Mouse (Mus musculus): ENCODE measurements around the gene Gdf15. TPM values are rescaled to one million over a fixed set of nuclear protein-coding genes. Genes with fewer than 3 reads are reported as not detected.

Gene Gdf15
- polyA plus RNA-seq, 1 experiment from 2014 or later = 1.3 TPM

DNA sequence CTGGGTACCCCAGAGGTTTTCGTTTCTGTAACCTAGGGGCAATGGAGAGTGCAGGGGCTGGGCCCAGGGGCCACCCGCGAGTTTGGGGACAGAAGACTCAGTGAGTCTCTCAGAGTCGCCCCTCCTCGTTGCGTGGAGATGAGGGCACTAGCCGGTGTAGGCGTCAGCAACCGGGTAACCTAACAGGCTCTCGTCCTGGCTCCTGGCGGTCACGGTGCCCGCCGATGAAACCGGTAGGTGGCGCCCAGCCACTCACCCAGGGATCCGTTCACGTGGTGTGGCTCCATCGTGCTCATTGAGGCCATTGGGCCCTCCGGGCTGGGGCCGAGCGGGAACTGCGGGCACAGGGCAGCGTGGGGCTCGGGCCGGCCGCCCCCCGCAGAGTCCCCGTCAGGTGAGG is 34.0 kb downstream of the Gdf15 start:
- DNase-seq (ENCODE audit: low spot score) = peak; percentile 84
- peak overlapping the region; percentile 38 for H3K4me3 ChIP-seq (ENCODE audit: low read depth, low read length)
- H3K36me3 ChIP-seq (ENCODE audit: insufficient read depth, low read length) = 0 out of 2 replicates have a peak, but pooled peaks cover 3% of the 10 kb centered on the region
- 0 out of 2 replicates have a peak overlapping the region, but pooled peaks have one; percentile 16 for H3K9ac ChIP-seq (replicated peaks; ENCODE audit: low read depth)
- no peak overlapping the region for H3K27ac ChIP-seq (ENCODE audit: low read length)
- H3K27me3 ChIP-seq (replicated peaks; ENCODE audit: insufficient read depth, low read length) = no peaks in the 10 kb centered on the region
- TF ChIP-seq CTCF (IDR thresholded peaks at IDR 0.05) (peak; percentile 89), EP300 (IDR thresholded peaks at IDR 0.05) (no peak)
- H3K4me2 ChIP-seq (replicated peaks; ENCODE audit: low read depth, low read length) = peak overlapping the region; percentile 78
- H3K9me3 ChIP-seq (ENCODE audit: low read length) = no peaks in the 10 kb centered on the region
- H3K4me1 ChIP-seq (ENCODE audit: insufficient read depth, low read depth, low read length) = peaks cover 24% of the 10 kb centered on the region
- ATAC-seq = peak; percentile 41
- WGBS = 14% methylated on average over 27 of the region's 29 CpGs

DNA sequence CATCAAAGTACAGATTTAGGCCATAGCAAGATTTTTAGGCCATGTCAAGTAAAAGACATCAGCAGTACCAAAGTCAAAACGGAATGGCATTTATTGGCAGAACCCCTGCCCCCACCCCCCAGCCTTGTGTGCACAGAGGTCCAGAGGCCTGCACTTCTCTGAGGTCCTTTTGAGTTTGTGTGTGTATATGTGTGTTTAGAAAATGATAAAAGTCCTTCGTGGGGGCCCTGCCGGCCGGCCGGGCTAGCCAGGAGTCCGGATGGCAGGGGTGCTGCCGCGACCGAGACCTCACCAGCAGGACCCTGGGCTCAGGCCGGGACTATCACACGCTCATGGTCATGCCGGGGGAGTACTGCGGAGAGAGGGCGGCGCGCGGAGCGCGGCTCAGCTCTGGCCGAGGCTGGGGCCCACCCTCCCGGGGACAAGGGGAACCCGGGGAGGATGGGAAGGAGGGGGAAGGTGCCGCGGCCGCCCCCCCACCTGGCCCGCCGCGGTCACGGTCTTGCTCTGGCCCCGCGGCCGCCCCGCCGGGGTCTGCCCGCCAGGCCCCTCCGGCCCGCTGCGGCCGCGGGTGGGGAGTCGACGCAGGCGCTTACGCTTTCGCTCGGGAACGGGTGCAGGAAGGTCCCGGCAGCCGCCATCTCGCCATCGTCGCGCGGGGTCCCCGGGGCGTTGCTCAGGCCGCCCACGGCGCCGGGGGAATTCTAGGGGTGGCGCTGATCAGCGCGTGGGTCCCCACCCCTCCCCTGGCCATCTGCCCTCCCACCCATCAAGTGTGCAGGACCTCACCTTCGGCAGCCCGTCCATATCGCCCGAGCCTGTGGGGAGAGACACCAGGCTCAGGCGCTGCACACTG is 34.6 kb downstream of the Gdf15 start:
- 26% methylated on average over 48 of the region's 68 CpGs for WGBS
- ATAC-seq (no peak), DNase-seq (ENCODE audit: low spot score) (peak; percentile 5)
- Histone ChIP-seq H3K4me1 (ENCODE audit: insufficient read depth, low read depth, low read length) (peaks cover 24% of the 10 kb centered on the region), H3K27me3 (replicated peaks; ENCODE audit: insufficient read depth, low read length) (no peaks in the 10 kb centered on the region), H3K4me3 (ENCODE audit: low read depth, low read length) (peak overlapping the region; percentile 38), H3K36me3 (ENCODE audit: insufficient read depth, low read length) (0 out of 2 replicates have a peak, but pooled peaks cover 3% of the 10 kb centered on the region), H3K4me2 (replicated peaks; ENCODE audit: low read depth, low read length) (peak overlapping the region; percentile 78), H3K9ac (replicated peaks; ENCODE audit: low read depth) (0 out of 2 replicates have a peak overlapping the region, but pooled peaks have one; percentile 16), H3K27ac (ENCODE audit: low read length) (no peak overlapping the region), H3K9me3 (ENCODE audit: low read length) (no peaks in the 10 kb centered on the region)
- no peak for TF ChIP-seq EP300 (IDR thresholded peaks at IDR 0.05)
- TF ChIP-seq CTCF (IDR thresholded peaks at IDR 0.05) = no peak

DNA sequence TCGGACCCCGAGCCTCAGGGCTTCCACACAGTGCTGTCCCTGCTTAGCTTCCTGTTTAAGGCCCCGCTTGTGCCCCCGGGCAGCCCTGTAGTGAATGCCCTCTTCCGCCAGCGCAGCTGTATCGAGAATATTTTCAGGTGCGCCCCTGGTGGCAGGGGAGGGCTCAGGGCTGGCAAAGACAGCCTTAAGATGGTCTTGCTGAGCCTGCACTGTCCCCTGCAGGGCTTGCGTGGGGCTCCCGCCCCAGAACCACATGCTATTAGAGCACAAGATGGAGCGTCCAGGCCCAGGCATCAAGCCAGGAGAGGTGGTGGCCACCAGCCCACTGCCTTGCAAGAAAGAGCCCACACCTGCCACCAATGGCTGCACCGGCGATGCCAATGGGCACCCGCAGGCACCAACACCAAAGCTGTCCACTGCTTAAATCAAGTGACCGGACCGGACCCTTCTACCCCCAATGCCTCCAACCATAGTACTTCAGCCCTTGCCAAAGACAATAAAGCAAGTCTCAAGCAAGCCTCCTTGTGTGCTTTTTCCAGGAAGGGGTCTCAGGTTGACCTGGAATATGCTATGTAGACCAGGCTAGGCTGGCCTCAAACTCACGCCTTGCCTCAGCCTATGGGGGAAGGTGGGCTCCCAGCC is 35.4 kb downstream of the Gdf15 start:
- peak; percentile 34 for TF ChIP-seq CTCF (IDR thresholded peaks at IDR 0.05)
- no peak for TF ChIP-seq EP300 (IDR thresholded peaks at IDR 0.05)
- peak; percentile 5 for DNase-seq (ENCODE audit: low spot score)
- H3K36me3 ChIP-seq (ENCODE audit: insufficient read depth, low read length) = 0 out of 2 replicates have a peak, but pooled peaks cover 3% of the 10 kb centered on the region
- WGBS = 90% methylated on average over 17 of the region's 17 CpGs
- H3K9ac ChIP-seq (replicated peaks; ENCODE audit: low read depth) = no peak overlapping the region
- peaks cover 24% of the 10 kb centered on the region for H3K4me1 ChIP-seq (ENCODE audit: insufficient read depth, low read depth, low read length)
- H3K27me3 ChIP-seq (replicated peaks; ENCODE audit: insufficient read depth, low read length) = no peaks in the 10 kb centered on the region
- H3K27ac ChIP-seq (ENCODE audit: low read length) = no peak overlapping the region
- H3K4me2 ChIP-seq (replicated peaks; ENCODE audit: low read depth, low read length) = no peak overlapping the region
- H3K4me3 ChIP-seq (ENCODE audit: low read depth, low read length) = no peak overlapping the region
- no peak for ATAC-seq
- H3K9me3 ChIP-seq (ENCODE audit: low read length) = no peaks in the 10 kb centered on the region

DNA sequence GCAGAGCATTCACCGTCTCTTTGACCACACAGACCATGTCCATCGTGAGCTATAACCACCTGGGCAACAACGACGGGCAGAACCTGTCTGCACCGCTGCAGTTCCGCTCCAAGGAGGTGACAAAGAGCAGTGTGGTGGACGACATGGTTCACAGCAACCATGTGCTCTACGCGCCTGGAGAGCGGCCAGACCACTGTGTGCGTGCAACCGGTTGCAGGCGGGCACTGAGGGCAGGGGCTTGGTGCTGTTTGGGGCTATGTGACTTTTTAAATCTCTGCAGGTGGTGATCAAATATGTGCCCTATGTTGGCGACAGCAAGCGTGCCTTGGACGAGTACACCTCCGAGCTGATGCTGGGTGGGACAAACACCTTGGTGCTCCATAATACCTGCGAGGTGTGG is 36.0 kb downstream of the Gdf15 start:
- no peaks in the 10 kb centered on the region for H3K9me3 ChIP-seq (ENCODE audit: low read length)
- no peak overlapping the region for H3K27ac ChIP-seq (ENCODE audit: low read length)
- no peak for ATAC-seq
- no peak overlapping the region for H3K4me2 ChIP-seq (replicated peaks; ENCODE audit: low read depth, low read length)
- 0 out of 2 replicates have a peak, but pooled peaks cover 3% of the 10 kb centered on the region for H3K36me3 ChIP-seq (ENCODE audit: insufficient read depth, low read length)
- no peak overlapping the region for H3K4me3 ChIP-seq (ENCODE audit: low read depth, low read length)
- no peak overlapping the region for H3K9ac ChIP-seq (replicated peaks; ENCODE audit: low read depth)
- no peaks in the 10 kb centered on the region for H3K27me3 ChIP-seq (replicated peaks; ENCODE audit: insufficient read depth, low read length)
- WGBS = 94% methylated on average over 18 of the region's 18 CpGs
- peaks cover 22% of the 10 kb centered on the region for H3K4me1 ChIP-seq (ENCODE audit: insufficient read depth, low read depth, low read length)
- TF ChIP-seq EP300 (IDR thresholded peaks at IDR 0.05) (no peak), CTCF (IDR thresholded peaks at IDR 0.05) (no peak)
- peak; percentile 4 for DNase-seq (ENCODE audit: low spot score)

DNA sequence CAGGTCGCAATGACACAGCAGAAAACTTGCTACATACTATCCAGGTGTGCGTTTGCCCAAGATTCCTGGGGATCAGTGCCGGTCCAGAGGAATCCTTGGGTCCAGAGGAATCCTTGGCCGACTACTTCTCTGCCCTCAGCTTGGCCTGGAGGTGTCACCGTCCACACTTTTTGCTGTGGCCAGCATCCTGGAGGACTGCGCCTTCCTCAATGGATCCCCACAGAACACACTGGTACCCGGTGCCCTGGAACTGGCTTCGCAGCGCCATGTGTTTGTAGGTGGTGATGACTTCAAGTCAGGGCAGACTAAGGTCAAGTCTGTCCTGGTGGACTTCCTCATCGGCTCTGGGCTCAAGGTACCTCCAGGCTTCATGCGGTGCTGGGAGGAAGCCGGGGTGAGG is 36.4 kb downstream of the Gdf15 start:
- no peak for DNase-seq (ENCODE audit: low spot score)
- no peak overlapping the region for H3K4me3 ChIP-seq (ENCODE audit: low read depth, low read length)
- H3K36me3 ChIP-seq (ENCODE audit: insufficient read depth, low read length) = 0 out of 2 replicates have a peak, but pooled peaks cover 3% of the 10 kb centered on the region
- no peaks in the 10 kb centered on the region for H3K27me3 ChIP-seq (replicated peaks; ENCODE audit: insufficient read depth, low read length)
- ATAC-seq = no peak
- H3K27ac ChIP-seq (ENCODE audit: low read length) = no peak overlapping the region
- H3K4me1 ChIP-seq (ENCODE audit: insufficient read depth, low read depth, low read length) = peaks cover 18% of the 10 kb centered on the region
- no peak for TF ChIP-seq EP300 (IDR thresholded peaks at IDR 0.05)
- no peak for TF ChIP-seq CTCF (IDR thresholded peaks at IDR 0.05)
- no peak overlapping the region for H3K9ac ChIP-seq (replicated peaks; ENCODE audit: low read depth)
- WGBS = 92% methylated on average over 12 of the region's 12 CpGs
- H3K4me2 ChIP-seq (replicated peaks; ENCODE audit: low read depth, low read length) = no peak overlapping the region
- no peaks in the 10 kb centered on the region for H3K9me3 ChIP-seq (ENCODE audit: low read length)

Measured in lung, postnatal 0 days (tissue).